Mouse (Mus musculus): ENCODE results near the gene Fat1.
A peak's percentile ranks its signal among the peaks of the same experiment; 100 is the strongest.

Gene Fat1

DNA sequence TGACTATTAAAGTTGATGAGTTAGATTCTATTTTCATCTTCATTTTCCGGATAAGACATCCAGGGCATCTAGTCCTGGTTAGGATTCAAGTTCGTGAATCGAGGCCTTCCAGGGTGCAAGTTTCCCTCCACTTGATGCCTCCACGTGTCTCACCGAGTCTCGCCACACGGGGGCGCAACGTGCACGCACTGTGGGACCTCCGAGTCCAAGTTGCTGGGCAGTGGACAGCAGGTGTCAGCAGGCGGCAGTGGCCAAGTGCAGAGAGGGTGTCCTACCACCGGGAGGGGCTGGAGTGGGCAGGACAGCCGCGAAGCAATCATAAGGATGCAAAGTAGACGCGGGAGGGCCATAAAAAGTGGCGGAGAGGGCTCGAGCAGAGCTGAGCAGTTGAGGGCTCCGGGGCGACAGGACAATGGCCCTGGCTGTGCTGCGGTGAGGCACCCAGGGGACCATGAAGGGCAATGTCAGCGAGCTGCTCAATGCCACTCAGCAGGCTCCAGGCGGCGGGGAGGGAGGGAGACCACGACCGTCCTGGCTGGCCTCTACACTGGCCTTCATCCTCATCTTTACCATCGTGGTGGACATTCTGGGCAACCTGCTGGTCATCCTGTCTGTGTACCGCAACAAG lies 133.6 kb downstream of the Fat1 start, which contains the start of gene Mtnr1a:
TSS of gene Mtnr1a (plus strand) at position 379 of the 628 bp plus-strand sequence.
- TF ChIP-seq CTCF (conservative IDR thresholded peaks at IDR 0.05; ENCODE audit: low read length) = peak; percentile 67
- TF ChIP-seq NANOG (IDR thresholded peaks at IDR 0.05; ENCODE audit: borderline replicate concordance, low read length) = no peak

DNA sequence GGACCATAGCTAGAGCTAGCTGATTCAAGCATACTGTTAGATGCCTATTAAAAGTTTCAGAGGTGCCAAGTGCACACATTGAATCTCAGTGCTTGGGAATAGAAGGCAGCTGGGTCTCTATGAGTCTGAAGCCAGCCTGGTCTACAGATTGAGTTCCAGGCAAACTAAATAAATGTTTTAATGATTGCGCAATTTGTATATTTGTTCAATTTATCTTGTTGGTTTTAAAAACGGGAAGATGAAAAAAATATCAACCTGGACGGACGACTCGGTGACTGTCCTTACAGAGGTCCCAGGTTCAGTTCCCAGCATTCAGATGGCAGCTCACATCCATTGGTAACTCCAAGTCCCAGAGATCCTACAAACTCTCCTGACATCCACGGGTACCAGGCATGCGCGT lies 135.7 kb downstream of the Fat1 start:
- no peaks in the 10 kb centered on the region for H3K27me3 ChIP-seq (ENCODE audit: insufficient read depth, low read length)
- TF ChIP-seq CTCF (conservative IDR thresholded peaks at IDR 0.05; ENCODE audit: low read length) (no peak), POU5F1 (IDR thresholded peaks at IDR 0.05; ENCODE audit: borderline replicate concordance, low read length) (no peak), NANOG (IDR thresholded peaks at IDR 0.05; ENCODE audit: borderline replicate concordance, low read length) (no peak)
- H3K4me3 ChIP-seq (replicated peaks; ENCODE audit: low read length) = no peak overlapping the region
- peaks cover 29% of the 10 kb centered on the region for H3K4me1 ChIP-seq (replicated peaks; ENCODE audit: low read depth, low read length)
- no peaks in the 10 kb centered on the region for H3K9me3 ChIP-seq (ENCODE audit: low read length)
- 0 out of 2 replicates have a peak, but pooled peaks cover 9% of the 10 kb centered on the region for H3K36me3 ChIP-seq (ENCODE audit: insufficient read depth, low read length)

More for the DNA sequence above, 133.6 kb downstream of the Fat1 start, which contains the start of gene Mtnr1a:
- Histone ChIP-seq H3K9me3 (ENCODE audit: low read length) (no peaks in the 10 kb centered on the region), H3K27me3 (ENCODE audit: insufficient read depth, low read length) (no peaks in the 10 kb centered on the region), H3K4me1 (replicated peaks; ENCODE audit: low read depth, low read length) (peaks cover 38% of the 10 kb centered on the region), H3K4me3 (replicated peaks; ENCODE audit: low read length) (peak within 1 kb of the TSS; percentile 66), H3K36me3 (ENCODE audit: insufficient read depth, low read length) (0 out of 2 replicates have a peak, but pooled peaks cover 9% of the 10 kb centered on the region)

GRCm38 (mm10) chr8:45080850-45081249 lies 145.6 kb downstream of the Fat1 start:
- no peaks in the 10 kb centered on the region for H3K36me3 ChIP-seq (ENCODE audit: insufficient read depth, low read length)
- H3K4me3 ChIP-seq (replicated peaks; ENCODE audit: low read length) = no peak overlapping the region
- H3K9me3 ChIP-seq (ENCODE audit: low read length) = no peaks in the 10 kb centered on the region
- TF ChIP-seq CTCF (conservative IDR thresholded peaks at IDR 0.05; ENCODE audit: low read length) (no peak), POU5F1 (IDR thresholded peaks at IDR 0.05; ENCODE audit: borderline replicate concordance, low read length) (no peak), NANOG (IDR thresholded peaks at IDR 0.05; ENCODE audit: borderline replicate concordance, low read length) (no peak)
- H3K4me1 ChIP-seq (replicated peaks; ENCODE audit: low read depth, low read length) = no peaks in the 10 kb centered on the region
- no peaks in the 10 kb centered on the region for H3K27me3 ChIP-seq (ENCODE audit: insufficient read depth, low read length)

GRCm38 (mm10) chr8:45093599-45093998 lies 158.4 kb downstream of the Fat1 start:
- H3K9me3 ChIP-seq (ENCODE audit: low read length) = no peaks in the 10 kb centered on the region
- no peak overlapping the region for H3K4me3 ChIP-seq (replicated peaks; ENCODE audit: low read length)
- no peaks in the 10 kb centered on the region for H3K36me3 ChIP-seq (ENCODE audit: insufficient read depth, low read length)
- no peaks in the 10 kb centered on the region for H3K27me3 ChIP-seq (ENCODE audit: insufficient read depth, low read length)
- TF ChIP-seq NANOG (IDR thresholded peaks at IDR 0.05; ENCODE audit: borderline replicate concordance, low read length) (no peak), POU5F1 (IDR thresholded peaks at IDR 0.05; ENCODE audit: borderline replicate concordance, low read length) (no peak), CTCF (conservative IDR thresholded peaks at IDR 0.05; ENCODE audit: low read length) (no peak)
- H3K4me1 ChIP-seq (replicated peaks; ENCODE audit: low read depth, low read length) = no peaks in the 10 kb centered on the region

All from E14TG2a.4 (cell line).